Mouse (Mus musculus): ENCODE measurements at regions not wholly inside any gene's neighbourhood (a gene's known extent, or its start where the extent isn't known, plus 50 kb on each side); places are given as distances from the start of the nearest gene placed in this dataset.

DNA sequence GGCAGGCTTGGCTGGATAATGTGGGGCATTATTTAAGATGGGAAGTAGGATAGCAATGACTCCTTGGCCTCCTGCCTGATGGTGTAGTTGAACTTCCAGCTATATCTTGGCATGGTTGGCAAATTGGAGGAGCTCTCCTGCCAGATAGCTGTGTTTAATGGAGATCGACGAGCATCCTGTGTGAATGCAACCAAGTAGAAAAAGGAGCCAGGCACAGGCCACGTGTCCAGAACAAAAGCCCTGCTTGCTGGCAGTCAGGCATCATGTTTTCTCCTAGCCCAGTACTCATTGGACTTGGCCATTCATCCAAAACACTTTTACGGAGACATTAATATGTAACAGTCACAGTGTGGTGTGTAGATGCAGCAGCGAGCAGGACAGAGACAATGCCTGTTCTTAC lies 211.8 kb upstream of the 9630041A04Rik start:
- no peak for DNase-seq (ENCODE audit: low spot score)

- DNase-seq (ENCODE audit: low spot score), result no peak
Observed at GRCm38 (mm10) chr9:101641524-101641923, 220.1 kb upstream of the 9630041A04Rik start.

DNA sequence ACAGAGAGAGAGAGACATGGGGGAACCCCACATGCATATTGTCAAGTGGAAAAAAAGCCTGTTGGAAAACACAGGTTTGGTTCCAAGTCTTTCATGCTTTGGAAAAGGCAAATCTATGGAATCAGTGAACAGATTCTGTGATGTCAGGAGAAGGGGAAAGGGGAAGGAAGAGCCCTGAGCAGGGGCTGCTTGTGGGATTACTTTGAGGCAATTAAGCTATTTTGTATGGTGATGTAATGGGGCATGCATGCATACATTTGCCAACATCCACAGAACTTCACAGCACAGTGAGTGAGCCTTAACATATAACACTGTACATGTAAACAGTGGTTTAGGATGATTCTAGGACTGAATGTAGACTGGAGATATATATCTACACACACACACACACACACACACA lies 221.0 kb upstream of the 9630041A04Rik start:
- DNase-seq (ENCODE audit: low spot score), result no peak

- DNase-seq (ENCODE audit: low spot score), result no peak
Observed at GRCm38 (mm10) chr9:101616261-101616660, 245.4 kb upstream of the 9630041A04Rik start.

DNA sequence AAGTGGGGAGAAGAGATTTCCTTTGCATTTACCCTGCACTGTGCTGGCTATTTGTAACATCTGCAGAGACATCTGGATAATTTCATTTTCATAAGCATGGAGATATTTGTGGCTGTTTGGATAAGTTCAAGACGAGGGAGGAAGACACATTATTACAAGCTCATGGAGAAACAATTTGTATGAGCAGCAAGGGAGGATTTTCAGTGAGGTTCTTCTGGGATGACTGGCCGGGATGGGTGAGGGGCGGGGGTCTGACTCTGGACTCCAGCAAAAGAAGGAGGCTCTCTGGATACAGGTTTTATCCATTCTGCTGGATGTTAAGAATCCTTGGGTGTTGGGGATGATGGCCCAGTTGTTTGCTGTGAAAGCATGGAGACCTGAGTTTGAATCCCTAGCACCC lies 246.5 kb upstream of the 9630041A04Rik start:
- DNase-seq (ENCODE audit: low spot score), result no peak

DNA sequence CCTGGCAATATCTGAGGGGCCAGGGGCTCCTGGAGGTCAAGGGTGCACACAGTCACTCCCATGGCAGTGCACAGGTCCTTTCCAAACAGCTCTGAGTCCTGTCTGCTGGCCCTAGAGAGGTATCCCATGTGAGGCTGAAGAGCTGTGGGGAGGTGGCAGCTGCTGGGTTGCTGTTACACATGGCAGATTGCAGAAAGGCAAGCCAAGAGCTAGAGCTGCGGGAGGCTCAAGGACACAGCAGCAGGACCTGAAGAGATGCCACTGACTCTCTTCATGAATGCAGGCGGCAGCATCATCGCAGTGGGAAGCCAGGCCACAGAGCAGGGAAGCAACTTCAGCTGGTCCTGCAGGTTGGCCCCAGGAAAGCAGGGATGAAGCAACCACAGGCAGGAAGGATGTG lies 247.7 kb upstream of the 9630041A04Rik start:
- DNase-seq (ENCODE audit: low spot score), result no peak

- DNase-seq (ENCODE audit: low spot score), result no peak
Observed at GRCm38 (mm10) chr9:101613471-101613870, 248.2 kb upstream of the 9630041A04Rik start.

DNA sequence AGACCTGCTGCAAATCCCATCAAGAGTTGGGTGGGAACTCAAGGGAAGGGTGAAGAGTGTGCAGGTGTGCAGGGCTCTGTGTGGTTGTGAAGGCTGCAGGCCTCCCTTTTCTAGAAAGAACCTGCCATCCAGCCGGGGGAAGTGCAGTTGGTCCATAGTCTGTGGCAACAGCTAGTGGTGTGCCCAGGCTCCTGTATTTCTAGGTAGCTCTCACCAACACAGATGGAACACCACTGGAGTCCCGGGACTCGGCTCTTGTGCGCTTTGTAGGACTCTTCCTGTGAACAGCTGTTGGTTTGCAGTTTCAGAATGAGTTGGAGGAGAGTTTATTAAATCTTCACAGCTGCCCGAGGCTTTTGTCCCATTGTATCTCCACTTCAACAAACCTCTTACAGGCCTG lies 248.7 kb upstream of the 9630041A04Rik start:
- no peak for DNase-seq (ENCODE audit: low spot score)

DNA sequence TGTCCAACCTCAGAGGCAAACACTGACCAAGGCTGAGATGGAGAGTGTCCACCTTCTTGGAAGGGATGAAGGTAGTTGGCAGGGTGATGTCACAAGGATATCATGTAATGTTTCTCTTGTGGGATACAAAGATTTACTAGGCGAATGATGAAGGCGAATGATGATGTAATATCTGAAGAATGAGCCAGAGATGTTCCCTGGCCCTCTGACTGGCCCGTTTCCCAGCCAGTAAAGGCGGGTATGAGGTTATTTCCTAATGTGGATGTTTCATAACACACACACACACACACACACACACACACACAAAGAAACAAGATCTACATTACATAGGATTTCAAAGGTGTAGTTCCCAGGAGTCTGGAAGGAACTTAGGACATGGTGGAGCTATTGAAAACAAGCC lies 249.1 kb upstream of the 9630041A04Rik start:
- no peak for DNase-seq (ENCODE audit: low spot score)

DNA sequence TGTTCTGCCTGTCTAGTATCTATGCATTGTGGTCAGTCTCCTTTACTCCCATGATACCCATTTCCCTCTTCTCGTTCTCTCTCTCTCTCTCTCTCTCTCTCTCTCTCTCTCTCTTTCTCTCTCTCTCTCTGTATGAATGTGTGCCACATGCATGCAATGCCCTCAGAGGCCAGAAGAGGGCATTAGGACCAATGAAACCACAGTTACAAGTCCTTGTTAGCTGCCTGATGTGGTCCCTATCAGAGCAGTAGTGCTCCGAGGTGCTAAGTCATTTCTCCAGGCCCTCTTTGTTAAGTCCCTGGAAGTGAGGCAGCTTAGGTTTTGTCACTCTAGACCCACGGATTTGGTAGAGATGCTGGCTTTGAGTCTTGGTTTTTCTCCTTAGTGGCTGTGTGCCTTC lies 250.2 kb upstream of the 9630041A04Rik start:
- no peak for DNase-seq (ENCODE audit: low spot score)

GRCm38 (mm10) chr9:101610806-101611443 lies 250.7 kb upstream of the 9630041A04Rik start:
- DNase-seq (ENCODE audit: low spot score), result no peak

GRCm38 (mm10) chr9:101610338-101610737 lies 251.3 kb upstream of the 9630041A04Rik start:
- no peak for DNase-seq (ENCODE audit: low spot score)

DNA sequence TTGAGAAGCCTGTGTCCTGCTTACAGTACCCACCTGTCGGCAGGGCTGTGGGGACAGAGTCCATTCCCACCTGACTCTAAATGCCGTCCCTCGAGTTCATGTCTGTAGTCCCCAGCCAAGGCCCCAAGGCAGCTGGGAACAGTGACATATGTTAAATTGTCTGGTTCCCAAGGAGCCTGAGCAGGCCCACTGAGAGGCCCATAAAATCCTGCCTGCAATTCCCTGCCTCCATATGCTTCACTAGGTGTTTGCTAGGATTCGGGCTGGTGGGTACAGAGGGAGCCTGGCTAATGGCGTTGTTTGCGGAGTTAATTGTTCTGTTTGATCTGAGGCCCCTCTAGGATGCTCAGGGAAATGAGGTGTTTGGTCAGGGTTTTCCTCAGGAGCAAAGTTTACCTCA lies 258.8 kb upstream of the 9630041A04Rik start:
- no peak for DNase-seq (ENCODE audit: low spot score)

DNA sequence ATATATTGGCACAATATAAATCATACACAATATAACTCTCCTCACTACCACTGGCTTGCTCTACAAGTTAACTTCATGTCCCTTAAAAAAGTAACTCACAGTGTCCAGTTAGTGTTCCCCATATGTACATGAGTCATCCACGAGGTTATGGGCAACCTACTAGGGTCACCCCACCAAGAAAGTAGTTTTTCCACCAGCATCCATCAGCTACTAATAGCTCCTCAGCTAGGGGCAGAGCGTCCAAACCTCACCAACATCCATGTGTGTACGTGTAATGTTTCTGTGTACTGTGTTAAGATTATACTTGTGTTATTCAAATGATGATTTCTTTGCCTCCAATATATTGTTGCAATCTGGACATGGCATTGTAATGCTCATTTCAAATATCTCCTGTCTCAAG lies 264.7 kb upstream of the 9630041A04Rik start:
- DNase-seq (ENCODE audit: low spot score), result no peak

- no peak for DNase-seq (ENCODE audit: low spot score)
Observed at GRCm38 (mm10) chr9:101595101-101595650, 266.5 kb upstream of the 9630041A04Rik start.

- no peak for DNase-seq (ENCODE audit: low spot score)
Observed at GRCm38 (mm10) chr9:101592621-101593020, 269.0 kb upstream of the 9630041A04Rik start.

DNA sequence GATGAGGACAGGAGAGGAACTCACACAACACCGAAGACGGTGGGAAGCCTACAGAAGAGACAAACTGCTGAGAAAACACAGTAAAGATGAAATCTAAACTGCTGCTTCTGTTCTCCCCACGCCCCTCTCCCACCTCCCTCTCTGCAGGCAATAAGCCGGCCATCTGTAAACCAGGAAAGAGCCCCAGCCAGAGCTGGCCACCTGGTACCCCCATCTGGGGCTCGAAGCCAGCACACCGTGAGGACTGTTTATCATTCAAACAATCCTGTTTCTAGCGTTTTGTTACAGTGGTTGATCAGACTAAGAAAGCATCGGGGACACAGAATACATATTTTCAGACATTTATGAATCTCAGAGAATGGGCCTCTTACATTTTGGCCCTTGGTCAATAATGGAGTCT lies 270.0 kb upstream of the 9630041A04Rik start:
- no peak for DNase-seq (ENCODE audit: low spot score)

DNA sequence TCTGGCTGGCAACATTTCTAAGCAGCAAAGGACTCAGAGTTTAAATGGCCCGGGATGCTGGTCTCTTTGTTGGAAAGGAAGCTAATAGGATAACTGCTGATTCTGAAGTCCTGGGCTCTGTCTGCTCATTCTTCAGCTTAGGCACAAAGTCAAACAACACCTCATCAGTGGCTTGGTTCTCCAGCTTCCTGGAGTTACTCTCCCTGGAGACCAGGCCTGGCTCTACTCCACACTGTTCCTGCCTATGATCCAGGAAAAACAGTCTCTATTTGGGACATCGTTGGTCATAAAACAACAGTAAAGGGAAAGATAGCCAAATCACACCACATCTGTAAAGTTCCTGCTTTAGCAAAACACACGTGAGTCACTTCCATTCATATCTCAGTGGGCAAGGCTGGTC lies 271.3 kb upstream of the 9630041A04Rik start:
- no peak for DNase-seq (ENCODE audit: low spot score)

DNA sequence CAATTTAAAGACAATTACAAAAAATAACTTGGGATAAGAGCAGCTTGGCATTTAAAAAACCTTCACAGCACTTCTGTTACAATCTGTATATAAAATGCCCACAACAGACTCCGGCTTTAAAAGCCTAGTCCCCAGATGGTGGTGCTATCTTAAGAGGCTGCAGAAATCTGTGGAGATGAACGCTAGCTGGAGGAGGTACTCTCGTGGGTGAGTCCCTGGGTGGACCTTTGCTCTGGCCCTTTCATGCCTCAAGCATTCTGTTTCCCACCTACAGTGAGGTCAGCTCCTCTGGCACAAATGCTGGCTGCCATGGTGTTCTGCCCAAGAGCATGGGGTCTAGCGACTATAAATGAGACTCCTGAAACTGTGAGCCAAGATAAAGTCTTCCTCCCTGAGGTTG lies 280.6 kb upstream of the 9630041A04Rik start:
- no peak for DNase-seq (ENCODE audit: low spot score)

GRCm38 (mm10) chr9:101570714-101571113 lies 290.9 kb upstream of the 9630041A04Rik start:
- DNase-seq (ENCODE audit: low spot score), result no peak

- no peak for DNase-seq (ENCODE audit: low spot score)
Observed at GRCm38 (mm10) chr9:101563196-101563595, 298.4 kb upstream of the 9630041A04Rik start.

DNA sequence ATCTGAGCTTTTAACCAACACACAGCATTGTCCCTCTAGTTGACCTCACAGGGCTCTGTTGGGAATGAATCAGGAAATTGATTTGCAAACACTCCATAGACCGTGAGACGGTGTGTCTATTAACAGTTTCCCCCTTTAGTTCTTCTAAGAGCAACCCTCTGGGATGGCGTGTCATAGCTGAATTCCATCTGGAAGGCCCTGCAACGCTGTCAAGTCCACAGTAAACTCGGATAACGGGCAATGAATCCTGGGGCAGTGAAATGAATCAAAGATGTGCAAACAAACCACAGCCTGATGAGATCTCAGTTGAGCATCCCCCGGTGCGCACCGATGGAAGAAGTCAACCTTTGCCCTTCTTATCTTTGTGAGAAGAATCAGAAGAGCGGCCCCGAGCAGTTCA lies 302.3 kb upstream of the 9630041A04Rik start:
- no peak for DNase-seq (ENCODE audit: low spot score)

DNA sequence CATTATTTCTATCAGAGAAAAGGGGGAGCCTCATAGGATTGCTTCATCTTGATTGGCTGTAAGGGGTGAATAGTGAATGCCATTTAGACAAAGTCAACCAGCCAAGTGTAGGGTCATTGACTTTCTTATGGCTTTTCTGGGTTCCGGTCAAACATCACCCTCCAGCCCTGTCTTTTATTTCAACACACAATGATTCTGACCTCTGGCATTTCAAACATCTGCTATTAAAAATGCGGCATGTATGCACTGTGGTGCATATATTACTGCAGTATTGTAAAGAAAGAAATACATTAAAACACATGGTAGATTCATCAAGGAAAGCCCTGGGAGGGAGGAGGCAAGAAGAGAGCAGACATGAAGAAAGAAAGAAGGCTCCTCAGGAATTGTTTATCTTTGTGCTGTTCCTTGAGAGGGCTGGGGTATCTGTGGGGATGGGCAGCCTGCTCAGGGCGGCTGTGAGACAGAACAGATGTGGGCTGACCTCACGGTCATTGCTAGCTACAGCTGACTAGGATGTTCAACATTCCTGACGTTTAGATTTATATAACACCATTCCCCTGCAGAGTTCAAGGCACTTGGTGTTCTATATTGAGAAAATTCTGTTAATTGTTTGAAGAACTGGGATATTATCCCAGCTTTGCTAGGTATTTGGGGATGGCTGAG lies 303.5 kb upstream of the Ppp2r3a start:
- no peak for DNase-seq (ENCODE audit: low spot score)

GRCm38 (mm10) chr9:101552789-101553188 lies 301.2 kb upstream of the Ppp2r3a start:
- DNase-seq (ENCODE audit: low spot score), result no peak
